Mouse (Mus musculus) MEL (cell line): ENCODE measurements at regions not wholly inside any gene's neighbourhood (a gene's known extent, or its start where the extent isn't known, plus 50 kb on each side); places are given as distances from the start of the nearest gene placed in this dataset.

Experiments
- CTCF ChIP-seq, 3 experiments: IDR thresholded peaks in 2 of 3; conservative IDR thresholded peaks in 1 of 3; 2 replicates each; pipeline ENCODE4 v1.5.1; 2011 to 2012; ENCODE audit warnings: low read length in 3 of 3, low read depth in 2 of 3, mild to moderate bottlenecking in 2 of 3, improper control_type of control experiment in 1 of 3, inconsistent platforms in 1 of 3, mixed read lengths in 1 of 3, moderate library complexity in 1 of 3; ENCODE audit not compliant: control insufficient read depth in 1 of 3, insufficient read depth in 1 of 3, poor library complexity in 1 of 3, severe bottlenecking in 1 of 3
- POLR2A ChIP-seq, 2 experiments: IDR thresholded peaks; 2 replicates each; pipeline ENCODE4 v1.6.1; 2011 to 2012; ENCODE audit warnings: low read length in 2 of 2, mild to moderate bottlenecking in 2 of 2, control low read depth in 1 of 2, improper control_type of control experiment in 1 of 2, low read depth in 1 of 2, moderate library complexity in 1 of 2; ENCODE audit not compliant: control insufficient read depth in 1 of 2, insufficient read depth in 1 of 2, poor library complexity in 1 of 2
- SIN3A ChIP-seq: IDR thresholded peaks from 2 replicates; pipeline ENCODE4 v1.6.1; 2012; ENCODE audit warnings: low read length, improper control_type of control experiment, inconsistent platforms
- ZNF384 ChIP-seq: IDR thresholded peaks from 2 replicates; pipeline ENCODE4 v1.6.1; 2012; ENCODE audit warnings: low read depth, mild to moderate bottlenecking, inconsistent platforms, low read length, improper control_type of control experiment

- TF ChIP-seq CTCF (IDR thresholded peaks at IDR 0.05 in 2 of 3, conservative IDR thresholded peaks at IDR 0.05 in 1 of 3; ENCODE audit: control insufficient read depth in 1 of 3, insufficient read depth in 1 of 3, low read depth in 2 of 3, low read length in 3 of 3, poor library complexity in 1 of 3, severe bottlenecking in 1 of 3): no peak
- no peak for TF ChIP-seq SIN3A
- no peak for TF ChIP-seq POLR2A (IDR thresholded peaks at IDR 0.05; ENCODE audit: control insufficient read depth in 1 of 2, insufficient read depth in 1 of 2, low read depth in 1 of 2, low read length in 2 of 2, poor library complexity in 1 of 2)
- no peak for TF ChIP-seq ZNF384
Measured at GRCm38 (mm10) chr9:98218824-98219223, 68.4 kb upstream of the Nmnat3 start.
